Mouse (Mus musculus) left cerebral cortex, adult 8-10 months (tissue): ENCODE data around the gene Olfr419. TPM values are rescaled to one million over a fixed set of nuclear protein-coding genes. Genes with fewer than 3 reads are reported as not detected.

ENCODE experiments used
- DNase-seq, 2 experiments: peaks; one replicate each; pipeline ENCODE4 v3.0.0; 2022; ENCODE audit warnings: low spot score in 2 of 2
- total RNA-seq, 4 experiments: library from RNA; stranded (reverse); gene quantifications; 2 replicates each; pipeline ENCODE4 v1.2.4; 2022

Olfr419 gene
- not detected for total RNA-seq

- DNase-seq, result no peak
Observed at GRCm38 (mm10) chr1:174251961-174252360, at the start of gene Olfr419. TSS of gene Olfr419 (minus strand) at chr1:174252061.

- DNase-seq, result no peak
Observed at GRCm38 (mm10) chr1:174270643-174271042, 18.8 kb upstream of the Olfr419 start.

GRCm38 (mm10) chr1:174269162-174269561 lies 17.3 kb upstream of the Olfr419 start:
- no peak for DNase-seq

- DNase-seq, result no peak
Observed at GRCm38 (mm10) chr1:174267816-174268215, 16.0 kb upstream of the Olfr419 start.

- no peak for DNase-seq
Observed at GRCm38 (mm10) chr1:174250376-174250775, 1.5 kb downstream of the Olfr419 start.

GRCm38 (mm10) chr1:174247170-174247569 lies 4.7 kb downstream of the Olfr419 start:
- no peak for DNase-seq

- DNase-seq, result no peak
Observed at GRCm38 (mm10) chr1:174246080-174246479, 5.8 kb downstream of the Olfr419 start.

- DNase-seq, result no peak
Observed at GRCm38 (mm10) chr1:174244621-174245020, 7.2 kb downstream of the Olfr419 start.

GRCm38 (mm10) chr1:174239916-174240315 lies 11.9 kb downstream of the Olfr419 start:
- DNase-seq, result no peak

GRCm38 (mm10) chr1:174216528-174217204 lies 35.2 kb downstream of the Olfr419 start:
- DNase-seq, result no peak

- no peak for DNase-seq
Observed at GRCm38 (mm10) chr1:174215270-174216038, 36.4 kb downstream of the Olfr419 start.

GRCm38 (mm10) chr1:174212286-174212685 lies 39.6 kb downstream of the Olfr419 start:
- no peak for DNase-seq

GRCm38 (mm10) chr1:174204699-174205098 lies 47.2 kb downstream of the Olfr419 start:
- DNase-seq, result no peak

Other genes with a start within 250 kb of the Olfr419 start
- not detected for gene Ifi205, start 220.3 kb downstream of the Olfr419 start, total RNA-seq
- gene Olfr433, start 211.4 kb downstream of the Olfr419 start, total RNA-seq, result not detected
- not detected for gene Olfr432, start 202.9 kb downstream of the Olfr419 start, total RNA-seq
- not detected for gene Olfr430, start 185.5 kb downstream of the Olfr419 start, total RNA-seq
- not detected for gene Olfr429, start 167.7 kb downstream of the Olfr419 start, total RNA-seq
- not detected for gene Olfr427, start 155.2 kb downstream of the Olfr419 start, total RNA-seq
- not detected for gene Olfr231, start 130.9 kb downstream of the Olfr419 start, total RNA-seq
- not detected for gene Olfr424, start 120.5 kb downstream of the Olfr419 start, total RNA-seq
- not detected for gene Olfr420, start 96.4 kb downstream of the Olfr419 start, total RNA-seq
- gene Spta1, start 79.3 kb downstream of the Olfr419 start, total RNA-seq, result under 1 TPM in 2 of 4 experiments, not detected in 2; 0.05 to 0.06 TPM
- not detected for gene Mptx1, start 78.5 kb upstream of the Olfr419 start, total RNA-seq
- gene Olfr417, start 113.1 kb upstream of the Olfr419 start, total RNA-seq, result not detected
- gene Olfr248, start 139.0 kb upstream of the Olfr419 start, total RNA-seq, result not detected
- not detected for gene Olfr414, start 172.0 kb upstream of the Olfr419 start, total RNA-seq
- not detected for gene Olfr220, start 190.0 kb upstream of the Olfr419 start, total RNA-seq
- gene Fmn2, start 249.8 kb upstream of the Olfr419 start, total RNA-seq, result 100 to 1,000 TPM in 1 of 4 experiments, 10 to 100 TPM in 3; 68.5 to 101 (median 83.6) TPM